In the genomic region with DNA sequence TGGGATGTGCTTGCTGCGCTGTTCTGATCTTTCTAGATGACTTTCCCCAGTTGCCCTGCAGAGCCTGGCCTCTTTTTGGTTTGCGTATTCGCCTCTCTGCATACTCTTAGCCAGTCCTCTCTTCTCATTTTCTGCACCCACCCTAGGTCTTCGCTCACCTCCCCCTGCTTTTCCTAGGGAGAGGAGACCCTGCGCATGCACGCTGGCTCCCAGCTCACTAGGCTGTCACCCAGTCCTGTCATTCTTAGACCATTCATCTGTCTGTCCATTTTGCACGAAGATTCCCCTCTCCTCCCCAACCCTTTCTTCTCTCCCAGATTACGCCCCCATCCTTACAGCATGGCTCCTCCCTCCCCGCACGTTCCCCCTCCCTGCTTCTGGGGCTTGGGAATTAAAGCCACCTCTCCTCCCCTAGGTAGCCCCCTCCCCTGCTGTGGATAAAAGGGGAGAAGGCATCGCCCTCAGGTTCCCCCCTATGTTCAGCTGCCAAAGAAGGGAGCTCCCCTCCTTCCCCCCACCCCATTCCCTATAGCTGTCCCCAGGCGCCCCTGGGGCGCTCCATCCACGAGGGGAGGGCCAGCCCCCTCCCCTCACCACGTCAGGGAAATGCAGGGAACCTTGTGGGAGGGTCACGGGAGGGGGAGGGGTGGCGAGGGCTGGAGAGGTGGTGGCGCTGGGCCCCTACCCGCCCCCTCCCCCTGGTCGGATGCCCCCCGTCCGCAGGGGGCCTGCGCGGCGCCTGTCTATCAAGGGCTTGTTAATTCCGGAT, we compare ENCODE assay signal across 8 mouse cellular contexts. TPM values are rescaled to one million over a fixed set of nuclear protein-coding genes. Genes with fewer than 3 reads are reported as not detected.
DNase-seq lines count a peak whose midpoint lies in the region; ATAC-seq and TF ChIP-seq lines count a peak whose summit lies in the region.

No protein-coding gene starts in this region.

- H3K9ac ChIP-seq in lung, postnatal 0 days (replicated peaks; ENCODE audit: low read depth): peak overlapping the region; percentile 36; the same call in 1 of the 2 replicates
- peak overlapping the region; percentile 65 for H3K9ac ChIP-seq in heart, postnatal 0 days (replicated peaks; ENCODE audit: low read depth, low read length)
- peak overlapping the region; percentile 60 for H3K9ac ChIP-seq in midbrain, embryonic 12.5 days (replicated peaks)

- TF ChIP-seq CTCF in lung, postnatal 0 days (IDR thresholded peaks at IDR 0.05): no peak
- no peak for TF ChIP-seq CTCF in heart, postnatal 0 days (IDR thresholded peaks at IDR 0.05; ENCODE audit: low read depth)

- no peak for ATAC-seq in lung, postnatal 0 days
- ATAC-seq in heart, postnatal 0 days (ENCODE audit: insufficient read depth, low read depth): peak; percentile 10; the same call in 1 of the 2 replicates
- peak; percentile 31 for ATAC-seq in midbrain, embryonic 12.5 days (ENCODE audit: low FRiP score, low read depth)

- 8% methylated on average over 14 of the region's 26 CpGs for WGBS in lung, postnatal 0 days
- 12% methylated on average over 15 of the region's 26 CpGs for WGBS in heart, postnatal 0 days
- 3% methylated on average over 19 of the region's 26 CpGs for WGBS in midbrain, embryonic 12.5 days

- H3K9me3 ChIP-seq in lung, postnatal 0 days (ENCODE audit: low read length): no peaks in the 10 kb centered on the region
- H3K9me3 ChIP-seq in heart, postnatal 0 days (replicated peaks; ENCODE audit: control insufficient read depth, low read length): no peaks in the 10 kb centered on the region
- no peaks in the 10 kb centered on the region for H3K9me3 ChIP-seq in midbrain, embryonic 12.5 days

- peaks cover 46% of the 10 kb centered on the region for H3K27me3 ChIP-seq in lung, postnatal 0 days (replicated peaks; ENCODE audit: insufficient read depth, low read length)
- H3K27me3 ChIP-seq in heart, postnatal 0 days (ENCODE audit: control insufficient read depth, insufficient read depth, low read length): peaks cover 49% of the 10 kb centered on the region
- H3K27me3 ChIP-seq in midbrain, embryonic 12.5 days: peaks cover 80% of the 10 kb centered on the region

- H3K4me3 ChIP-seq in lung, postnatal 0 days (ENCODE audit: low read depth, low read length): peak overlapping the region; percentile 29
- H3K4me3 ChIP-seq in heart, postnatal 0 days (ENCODE audit: low read depth, low read length): peak overlapping the region; percentile 46
- H3K4me3 ChIP-seq in midbrain, embryonic 12.5 days: peak overlapping the region; percentile 45

- peak overlapping the region; percentile 72 for H3K27ac ChIP-seq in lung, postnatal 0 days (ENCODE audit: low read length)
- H3K27ac ChIP-seq in heart, postnatal 0 days (ENCODE audit: low read depth): peak overlapping the region; percentile 66
- H3K27ac ChIP-seq in midbrain, embryonic 12.5 days (replicated peaks): peak overlapping the region; percentile 94

- no peak for TF ChIP-seq EP300 in lung, postnatal 0 days (IDR thresholded peaks at IDR 0.05)
- TF ChIP-seq EP300 in heart, postnatal 0 days (IDR thresholded peaks at IDR 0.05; ENCODE audit: low read depth): no peak

- peak; percentile 4 for DNase-seq in adrenal gland, adult 2 months
- DNase-seq in adrenal gland, adult 8-10 months: no peak
- DNase-seq in lung, postnatal 0 days (ENCODE audit: low spot score): peak; percentile 19
- no peak for DNase-seq in lung, postnatal 36 days
- no peak for DNase-seq in heart, postnatal 0 days (ENCODE audit: low spot score)
- no peak for DNase-seq in frontal cortex, postnatal 36 days (ENCODE audit: low spot score in 2 of 2)
- DNase-seq in layer of hippocampus, postnatal 25 days (ENCODE audit: extremely low spot score in 1 of 2, low spot score in 1 of 2): no peak

- 0 out of 2 replicates have a peak, but pooled peaks cover 3% of the 10 kb centered on the region for H3K4me1 ChIP-seq in lung, postnatal 0 days (ENCODE audit: insufficient read depth, low read depth, low read length)
- H3K4me1 ChIP-seq in heart, postnatal 0 days (ENCODE audit: control insufficient read depth, insufficient read depth): peaks cover 7% of the 10 kb centered on the region; the same call in 1 of the 2 replicates
- H3K4me1 ChIP-seq in midbrain, embryonic 12.5 days: peaks cover 48% of the 10 kb centered on the region

- H3K36me3 ChIP-seq in lung, postnatal 0 days (ENCODE audit: insufficient read depth, low read length): no peaks in the 10 kb centered on the region
- H3K36me3 ChIP-seq in heart, postnatal 0 days (replicated peaks; ENCODE audit: control insufficient read depth, insufficient read depth, low read length): no peaks in the 10 kb centered on the region
- no peaks in the 10 kb centered on the region for H3K36me3 ChIP-seq in midbrain, embryonic 12.5 days

- H3K4me2 ChIP-seq in lung, postnatal 0 days (replicated peaks; ENCODE audit: low read depth, low read length): peak overlapping the region; percentile 68
- H3K4me2 ChIP-seq in heart, postnatal 0 days (ENCODE audit: low read depth, low read length): peak overlapping the region; percentile 86
- H3K4me2 ChIP-seq in midbrain, embryonic 12.5 days (replicated peaks): peak overlapping the region; percentile 80

RNA-seq across cellular contexts. Expression of a gene that starts 24.8 kb away (rescaled TPM):
- 1 to 10 TPM; 4.8 to 6.2 TPM for total RNA-seq in adrenal gland, adult 2 months (2021)
- 12.1 and 16.0 TPM in 2 replicates for polyA plus RNA-seq in adrenal gland, adult 2 months (2012; rRNA removed)
- total RNA-seq in adrenal gland, adult 8-10 months (2022): 10 to 100 TPM in 1 of 4 experiments, 1 to 10 TPM in 3; 4.9 to 11.1 (median 7.6) TPM
- polyA plus RNA-seq in lung, postnatal 0 days (2015; fragmentation: Nextera tagmentation; extraction: Ambion mirVana): 0.85 and 1.4 TPM in 2 replicates
- 0.58 and 3.1 TPM in 2 replicates for total RNA-seq in heart, postnatal 0 days (2014; rRNA removed; ENCODE audit: low replicate concordance)
- polyA plus RNA-seq in heart, postnatal 0 days (2015; fragmentation: Nextera tagmentation; extraction: Ambion mirVana): 0.81 and 0.86 TPM in 2 replicates
- polyA plus RNA-seq in midbrain, embryonic 12.5 days (2016; fragmentation: Nextera tagmentation; extraction: Ambion mirVana): 5.4 and 6.4 TPM in 2 replicates
- 10 to 100 TPM; 91.3 to 92.1 TPM for total RNA-seq in layer of hippocampus, postnatal 25 days (2021)

RNA-seq across cellular contexts. Expression of a gene that starts 26.6 kb away (rescaled TPM):
- 1 to 10 TPM in 1 of 2 experiments, under 1 TPM in 1; 0.66 to 1.2 TPM for total RNA-seq in adrenal gland, adult 2 months (2021)
- polyA plus RNA-seq in adrenal gland, adult 2 months (2012; rRNA removed): 1.6 and 2.3 TPM in 2 replicates
- total RNA-seq in adrenal gland, adult 8-10 months (2022): 1 to 10 TPM in 3 of 4 experiments, under 1 TPM in 1; 0.73 to 2.2 (median 1.4) TPM
- polyA plus RNA-seq in lung, postnatal 0 days (2015; fragmentation: Nextera tagmentation; extraction: Ambion mirVana): 0.87 and 1.2 TPM in 2 replicates
- total RNA-seq in heart, postnatal 0 days (2014; rRNA removed; ENCODE audit: low replicate concordance): not detected in 2 replicates
- 0.14 and 0.52 TPM in 2 replicates for polyA plus RNA-seq in heart, postnatal 0 days (2015; fragmentation: Nextera tagmentation; extraction: Ambion mirVana)
- polyA plus RNA-seq in midbrain, embryonic 12.5 days (2016; fragmentation: Nextera tagmentation; extraction: Ambion mirVana): 0.74 and 1.3 TPM in 2 replicates
- total RNA-seq in layer of hippocampus, postnatal 25 days (2021): 1 to 10 TPM; 3.8 to 4.1 TPM

RNA-seq across cellular contexts. Expression of a gene that starts 49.0 kb away (rescaled TPM):
- 1 to 10 TPM; 8.0 to 9.1 TPM for total RNA-seq in adrenal gland, adult 2 months (2021)
- 2.5 and 2.9 TPM in 2 replicates for polyA plus RNA-seq in adrenal gland, adult 2 months (2012; rRNA removed)
- 10 to 100 TPM in 3 of 4 experiments, 1 to 10 TPM in 1; 9.3 to 17.6 (median 14.3) TPM for total RNA-seq in adrenal gland, adult 8-10 months (2022)
- polyA plus RNA-seq in lung, postnatal 0 days (2015; fragmentation: Nextera tagmentation; extraction: Ambion mirVana): 0.23 and 0.27 TPM in 2 replicates
- 0.19 and 0.61 TPM in 2 replicates for total RNA-seq in heart, postnatal 0 days (2014; rRNA removed; ENCODE audit: low replicate concordance)
- 0.33 and 0.36 TPM in 2 replicates for polyA plus RNA-seq in heart, postnatal 0 days (2015; fragmentation: Nextera tagmentation; extraction: Ambion mirVana)
- polyA plus RNA-seq in midbrain, embryonic 12.5 days (2016; fragmentation: Nextera tagmentation; extraction: Ambion mirVana): 8.5 and 11.4 TPM in 2 replicates
- 100 to 1,000 TPM; 502 to 670 TPM for total RNA-seq in layer of hippocampus, postnatal 25 days (2021)

RNA-seq across cellular contexts. Expression of a gene that starts 52.4 kb away (rescaled TPM):
- total RNA-seq in adrenal gland, adult 2 months (2021): 1 to 10 TPM; 4.6 to 5.1 TPM
- polyA plus RNA-seq in adrenal gland, adult 2 months (2012; rRNA removed): 11.4 and 13.0 TPM in 2 replicates
- total RNA-seq in adrenal gland, adult 8-10 months (2022): 1 to 10 TPM; 4.1 to 6.0 (median 5.1) TPM
- 2.1 and 2.5 TPM in 2 replicates for polyA plus RNA-seq in lung, postnatal 0 days (2015; fragmentation: Nextera tagmentation; extraction: Ambion mirVana)
- total RNA-seq in heart, postnatal 0 days (2014; rRNA removed; ENCODE audit: low replicate concordance): 1.4 and 1.7 TPM in 2 replicates
- 1.00 and 1.3 TPM in 2 replicates for polyA plus RNA-seq in heart, postnatal 0 days (2015; fragmentation: Nextera tagmentation; extraction: Ambion mirVana)
- polyA plus RNA-seq in midbrain, embryonic 12.5 days (2016; fragmentation: Nextera tagmentation; extraction: Ambion mirVana): 2.5 and 2.6 TPM in 2 replicates
- total RNA-seq in layer of hippocampus, postnatal 25 days (2021): 1 to 10 TPM; 3.1 to 3.5 TPM

Comparison
In these comparisons a context has a peak if more than half of its experiments do, and no peak if none do; other contexts are left out.
1. DNase-seq: peak in adrenal gland, adult 2 months (single experiment) and lung, postnatal 0 days (single experiment); none in adrenal gland, adult 8-10 months (single experiment), lung, postnatal 36 days (single experiment), heart, postnatal 0 days (single experiment), frontal cortex, postnatal 36 days (0 of 2) and layer of hippocampus, postnatal 25 days (0 of 2).
2. RNA of a gene that starts 24.8 kb away (total RNA-seq): 91.3 to 92.1 TPM in layer of hippocampus, postnatal 25 days; 4.9 to 11.1 TPM in adrenal gland, adult 8-10 months, 4.8 to 6.2 TPM in adrenal gland, adult 2 months and 0.58 to 3.1 TPM in heart, postnatal 0 days; every median in the first group is over 4 times any median in the second.
3. RNA of a gene that starts 49.0 kb away (total RNA-seq): 502 to 670 TPM in layer of hippocampus, postnatal 25 days; 9.3 to 17.6 TPM in adrenal gland, adult 8-10 months, 8.0 to 9.1 TPM in adrenal gland, adult 2 months and 0.19 to 0.61 TPM in heart, postnatal 0 days; every median in the first group is over 10 times any median in the second.
4. Peak in every context shown above with its lines, with median percentiles within 50 percentile points of each other: H3K27ac ChIP-seq, H3K4me2 ChIP-seq, H3K4me3 ChIP-seq and H3K9ac ChIP-seq.